Mouse (Mus musculus): ENCODE results near the gene Nrxn1.

The Nrxn1 gene

GRCm38 (mm10) chr17:90962904-90963531 lies 129.9 kb downstream of the Nrxn1 start:
- in situ Hi-C loops (cut with MboI, MseI) = no loop called here

- in situ Hi-C loops (cut with MboI, MseI) = no loop called here
These were observed 137.7 kb downstream of the Nrxn1 start for GRCm38 (mm10) chr17:90955221-90955620.

- in situ Hi-C loops (cut with MboI, MseI) = no loop called here
These were observed 157.9 kb downstream of the Nrxn1 start for GRCm38 (mm10) chr17:90934929-90935328.

- in situ Hi-C loops (cut with MboI, MseI) = no loop called here
These were observed 179.6 kb downstream of the Nrxn1 start for GRCm38 (mm10) chr17:90913320-90913719.

GRCm38 (mm10) chr17:90912746-90913145 lies 180.1 kb downstream of the Nrxn1 start:
- in situ Hi-C loops (cut with MboI, MseI) = no loop called here

- in situ Hi-C loops (cut with MboI, MseI) = no loop called here
These were observed 180.5 kb downstream of the Nrxn1 start for GRCm38 (mm10) chr17:90912341-90912740.

GRCm38 (mm10) chr17:90906118-90907093 lies 186.5 kb downstream of the Nrxn1 start:
- in situ Hi-C loops (cut with MboI, MseI) = no loop called here

- in situ Hi-C loops (cut with MboI, MseI) = no loop called here
These were observed 187.7 kb downstream of the Nrxn1 start for GRCm38 (mm10) chr17:90905143-90905542.

GRCm38 (mm10) chr17:90892327-90893259 lies 200.3 kb downstream of the Nrxn1 start:
- in situ Hi-C loops (cut with MboI, MseI) = no loop called here

- in situ Hi-C loops (cut with MboI, MseI) = no loop called here
These were observed 201.2 kb downstream of the Nrxn1 start for GRCm38 (mm10) chr17:90891711-90892110.

- in situ Hi-C loops (cut with MboI, MseI) = no loop called here
These were observed 235.6 kb downstream of the Nrxn1 start for GRCm38 (mm10) chr17:90857225-90857624.

- in situ Hi-C loops (cut with MboI, MseI) = no loop called here
These were observed 249.0 kb downstream of the Nrxn1 start for GRCm38 (mm10) chr17:90843876-90844275.

- in situ Hi-C loops (cut with MboI, MseI) = no loop called here
These were observed 249.7 kb downstream of the Nrxn1 start for GRCm38 (mm10) chr17:90843072-90843611.

- in situ Hi-C loops (cut with MboI, MseI) = no loop called here
These were observed 255.9 kb downstream of the Nrxn1 start for GRCm38 (mm10) chr17:90837022-90837414.

- in situ Hi-C loops (cut with MboI, MseI) = no loop called here
These were observed 256.5 kb downstream of the Nrxn1 start for GRCm38 (mm10) chr17:90836154-90837021.

- in situ Hi-C loops (cut with MboI, MseI) = no loop called here
These were observed 274.5 kb downstream of the Nrxn1 start for GRCm38 (mm10) chr17:90818340-90818739.

GRCm38 (mm10) chr17:90817898-90818297 lies 275.0 kb downstream of the Nrxn1 start:
- in situ Hi-C loops (cut with MboI, MseI) = no loop called here

GRCm38 (mm10) chr17:90815306-90815705 lies 277.6 kb downstream of the Nrxn1 start:
- in situ Hi-C loops (cut with MboI, MseI) = no loop called here

GRCm38 (mm10) chr17:90813760-90814159 lies 279.1 kb downstream of the Nrxn1 start:
- in situ Hi-C loops (cut with MboI, MseI) = no loop called here

GRCm38 (mm10) chr17:90812485-90812884 lies 280.4 kb downstream of the Nrxn1 start:
- in situ Hi-C loops (cut with MboI, MseI) = no loop called here
